Mouse (Mus musculus): ENCODE results near the gene Pqbp1.
"Not testable (repeated sequence)": the region's sequence is repeated elsewhere in the genome, so short reads cannot be mapped to it uniquely, and the experiment has no call there.

The Pqbp1 gene

GRCm38 (mm10) chrX:7898880-7899874 lies at the start of gene Pqbp1, which contains the start of gene Timm17b:
Pqbp1 (minus strand) TSS chrX:7899269.
Timm17b (plus strand) TSS chrX:7899357.
- peak; percentile 88 for DNase-seq (ENCODE audit: low spot score)

DNA sequence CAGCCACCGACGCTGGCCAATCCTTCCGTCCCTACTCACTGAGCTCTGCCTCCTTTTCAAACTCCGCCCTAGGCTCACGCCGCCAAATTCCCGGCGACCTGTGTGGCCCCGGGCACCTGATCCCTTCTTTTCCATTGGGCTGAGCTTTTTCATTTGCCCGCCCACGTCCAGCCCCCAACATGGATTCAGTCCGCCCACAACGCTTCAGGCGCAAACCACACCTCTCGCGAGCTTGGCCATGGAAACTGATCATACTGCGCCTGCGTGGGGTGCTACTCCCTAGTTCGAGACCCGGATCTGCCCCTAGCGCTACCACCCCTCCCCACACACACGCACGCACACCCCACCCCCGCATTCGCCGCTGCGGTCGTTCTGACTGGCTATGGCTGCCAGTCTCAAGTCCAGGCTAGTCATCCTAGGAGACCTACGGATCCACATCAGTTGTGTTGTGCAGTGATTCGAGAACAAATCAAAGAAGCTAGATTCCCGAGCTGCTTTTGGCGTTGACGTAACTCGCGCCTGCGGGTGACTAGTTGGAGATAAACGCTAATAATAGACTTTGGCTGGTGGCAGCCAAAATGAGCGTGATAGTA lies 48.9 kb upstream of the Pqbp1 start:
- DNase-seq (ENCODE audit: low spot score), result peak; percentile 94

DNA sequence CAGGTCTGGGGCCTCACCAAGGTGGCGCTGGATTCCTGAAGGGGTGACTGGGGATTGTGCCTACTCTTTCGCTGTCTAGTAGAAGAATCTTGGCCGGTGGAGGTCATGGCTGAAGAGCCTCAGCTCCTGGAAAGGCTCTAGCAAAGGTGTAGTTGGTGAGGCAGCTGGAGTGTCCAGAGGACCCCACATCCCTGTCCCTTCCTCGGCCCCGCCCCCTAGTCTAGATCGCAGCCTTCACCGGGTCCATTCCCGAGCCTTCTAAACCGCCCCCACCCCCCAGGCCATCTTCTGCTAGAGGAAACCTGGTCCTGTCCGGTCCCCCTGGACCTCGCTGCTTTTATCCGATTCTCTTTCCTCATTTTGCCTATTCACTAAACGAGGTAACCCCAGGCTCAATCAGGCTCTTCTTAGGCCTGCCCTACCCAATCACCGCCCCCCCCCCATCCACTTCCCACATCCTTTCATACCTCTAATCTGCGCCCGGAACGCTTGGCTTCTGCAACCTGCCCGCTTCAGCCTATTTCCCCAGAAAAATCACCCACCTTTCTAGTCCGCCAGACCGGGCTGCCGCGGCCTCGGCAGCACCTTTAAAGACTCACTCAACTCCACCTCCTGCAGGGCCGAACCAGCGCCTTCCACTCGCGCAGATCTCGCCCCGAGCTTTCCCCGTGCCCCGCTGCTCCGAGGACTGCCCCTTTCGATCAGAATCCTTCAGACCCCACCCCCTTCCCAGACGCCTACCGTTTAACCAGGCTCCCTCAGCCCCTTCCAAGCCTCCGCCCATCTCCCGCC lies 48.2 kb upstream of the Pqbp1 start, which contains the start of gene Hdac6:
Gene Hdac6, minus strand, starts transcription at position 782 of the 792 bp plus-strand sequence.
- no peak for DNase-seq (ENCODE audit: low spot score)

DNA sequence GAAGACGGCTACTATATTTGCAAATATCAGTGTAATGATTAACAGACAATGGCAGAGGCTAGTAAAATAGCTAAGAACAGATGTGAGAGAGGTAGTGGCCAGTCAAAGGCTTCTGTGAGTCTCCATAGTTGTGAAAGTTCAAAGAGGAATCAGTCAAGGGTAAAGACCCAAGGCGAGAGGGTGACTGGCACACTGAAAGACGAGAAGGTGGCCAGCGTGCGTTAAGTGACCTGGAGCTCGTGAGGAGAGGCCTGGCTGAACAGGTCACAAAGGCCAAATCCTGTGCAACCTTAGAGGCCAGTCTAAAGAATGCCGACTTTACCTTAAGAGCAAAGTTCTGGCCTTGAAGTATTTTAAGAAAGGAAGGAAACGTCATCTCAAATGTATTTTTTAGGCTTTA lies 46.5 kb upstream of the Pqbp1 start:
- DNase-seq (ENCODE audit: low spot score), result no peak

DNA sequence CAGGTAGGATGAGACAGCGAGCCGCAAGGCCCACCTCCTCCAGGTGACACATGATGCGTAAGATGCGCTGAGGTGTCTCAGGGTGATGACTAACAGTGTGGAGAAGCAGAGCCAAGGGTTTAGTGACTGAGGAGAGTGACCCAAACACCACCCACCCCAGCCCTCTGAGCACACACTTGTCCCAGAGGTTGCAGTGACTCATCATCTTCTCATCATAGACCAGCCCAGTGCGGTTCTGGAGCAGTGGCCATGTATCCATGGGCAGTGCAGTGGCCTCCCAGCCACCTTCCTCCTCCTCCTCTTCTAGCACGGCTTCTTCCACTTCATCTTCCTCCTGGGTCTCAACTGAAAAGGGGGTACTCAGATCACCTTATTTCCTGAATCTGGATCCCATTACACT lies 38.6 kb upstream of the Pqbp1 start:
- no peak for DNase-seq (ENCODE audit: low spot score)

DNA sequence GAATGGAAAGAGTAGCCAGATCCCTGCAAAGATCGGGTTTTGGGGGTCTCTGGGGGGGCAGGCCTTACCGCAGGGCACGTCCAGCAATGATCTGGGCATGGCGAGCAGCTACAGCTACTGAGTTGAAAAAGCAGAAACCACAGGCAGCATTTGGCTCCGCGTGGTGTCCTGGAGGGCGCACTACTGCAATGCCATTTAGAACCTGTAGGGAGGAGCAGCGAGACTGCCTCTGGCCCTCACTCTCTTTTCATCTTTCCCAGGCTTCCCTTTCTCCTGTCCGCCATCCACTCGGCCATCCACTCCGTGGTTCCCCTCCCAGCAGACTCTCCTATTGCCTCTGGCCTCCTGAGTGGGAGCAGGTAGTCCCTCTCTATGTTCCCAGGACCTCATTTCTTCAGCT lies 37.8 kb upstream of the Pqbp1 start:
- DNase-seq (ENCODE audit: low spot score), result no peak

- no peak for DNase-seq (ENCODE audit: low spot score)
These were observed 29.3 kb upstream of the Pqbp1 start, which contains the start of gene Eras for GRCm38 (mm10) chrX:7928270-7928790. Eras (minus strand) TSS chrX:7928607.

GRCm38 (mm10) chrX:7927116-7927515 lies 28.0 kb upstream of the Pqbp1 start:
- no peak for DNase-seq (ENCODE audit: low spot score)

- DNase-seq (ENCODE audit: low spot score), result no peak
These were observed 27.2 kb upstream of the Pqbp1 start for GRCm38 (mm10) chrX:7926266-7926665.

DNA sequence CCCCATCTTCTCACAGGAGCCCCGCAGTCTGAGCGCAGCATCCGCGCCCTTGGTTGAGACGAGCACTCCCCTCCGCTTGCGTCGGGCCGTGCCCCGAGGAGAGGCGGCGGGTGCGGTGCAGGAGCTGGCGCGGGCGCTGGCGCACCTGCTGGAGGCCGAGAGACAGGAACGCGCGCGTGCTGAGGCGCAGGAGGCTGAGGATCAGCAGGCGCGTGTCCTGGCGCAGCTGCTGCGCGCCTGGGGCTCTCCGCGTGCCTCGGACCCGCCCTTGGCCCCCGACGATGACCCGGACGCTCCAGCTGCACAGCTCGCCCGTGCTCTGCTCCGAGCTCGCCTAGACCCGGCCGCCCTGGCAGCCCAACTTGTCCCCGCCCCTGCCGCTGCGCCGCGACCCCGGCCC lies 23.0 kb upstream of the Pqbp1 start:
- DNase-seq (ENCODE audit: low spot score), result no peak

- DNase-seq (ENCODE audit: low spot score), result no peak
These were observed 20.7 kb upstream of the Pqbp1 start, which contains the start of gene Pcsk1n for GRCm38 (mm10) chrX:7919601-7920383. Pcsk1n (plus strand) TSS chrX:7919822.

DNA sequence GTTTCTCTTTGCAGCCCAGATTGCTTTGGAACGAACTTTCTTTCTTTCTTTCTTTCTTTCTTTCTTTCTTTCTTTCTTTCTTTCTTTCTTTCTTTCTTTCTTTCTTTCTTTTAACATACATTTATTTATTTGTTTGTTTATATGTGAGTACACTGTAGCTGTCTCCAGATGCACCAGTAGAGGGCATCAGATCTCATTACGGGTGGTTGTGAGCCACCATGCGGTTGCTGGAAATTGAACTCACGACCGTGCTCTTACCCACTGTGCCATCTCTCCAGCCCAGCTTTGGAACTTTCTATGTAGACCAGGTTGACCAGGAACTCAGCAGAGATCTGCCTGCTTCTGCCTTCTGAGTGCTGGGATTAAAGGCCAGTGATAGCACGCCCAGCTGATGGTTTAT lies 18.9 kb upstream of the Pqbp1 start:
- DNase-seq (ENCODE audit: low spot score), result not testable (repeated sequence)

GRCm38 (mm10) chrX:7915669-7916068 lies 16.6 kb upstream of the Pqbp1 start:
- peak; percentile 25 for DNase-seq (ENCODE audit: low spot score)

- DNase-seq (ENCODE audit: low spot score), result no peak
These were observed 11.4 kb upstream of the Pqbp1 start for GRCm38 (mm10) chrX:7910473-7910872.

GRCm38 (mm10) chrX:7909242-7909641 lies 10.2 kb upstream of the Pqbp1 start, which contains the start of gene Gm10490:
Gm10490 (plus strand) TSS chrX:7909542.
- not testable (repeated sequence) for DNase-seq (ENCODE audit: low spot score)

GRCm38 (mm10) chrX:7907735-7908134 lies 8.7 kb upstream of the Pqbp1 start, which contains the start of gene Gm10491:
Gm10491 (minus strand) TSS chrX:7907835.
- DNase-seq (ENCODE audit: low spot score), result no peak

GRCm38 (mm10) chrX:7904441-7904840 lies 5.4 kb upstream of the Pqbp1 start:
- DNase-seq (ENCODE audit: low spot score), result no peak

DNA sequence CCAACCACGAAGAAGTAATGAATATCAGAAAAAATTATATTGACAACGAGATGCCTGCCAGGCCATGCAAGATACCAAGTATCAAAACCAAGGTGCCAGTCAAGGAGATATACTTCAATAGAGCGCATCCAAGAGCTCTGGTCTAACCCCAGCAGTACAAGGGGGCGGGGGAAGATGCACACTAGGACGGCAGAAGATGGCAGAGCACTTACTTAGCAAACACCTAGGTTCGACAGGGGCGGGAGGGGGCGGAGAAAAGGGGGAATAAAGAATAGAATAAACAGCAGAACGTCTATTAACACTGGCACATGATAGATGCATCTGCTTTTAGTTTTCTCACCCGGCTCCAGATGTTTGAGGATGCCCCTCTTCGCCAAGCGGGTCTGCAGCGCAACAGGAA lies 858 bp downstream of the Pqbp1 start:
- no peak for DNase-seq (ENCODE audit: low spot score)

- peak; percentile 84 for DNase-seq (ENCODE audit: low spot score)
These were observed 15.1 kb downstream of the Pqbp1 start, which contains the start of gene Slc35a2 for GRCm38 (mm10) chrX:7883841-7884567. Slc35a2 (plus strand) TSS chrX:7884028.

DNA sequence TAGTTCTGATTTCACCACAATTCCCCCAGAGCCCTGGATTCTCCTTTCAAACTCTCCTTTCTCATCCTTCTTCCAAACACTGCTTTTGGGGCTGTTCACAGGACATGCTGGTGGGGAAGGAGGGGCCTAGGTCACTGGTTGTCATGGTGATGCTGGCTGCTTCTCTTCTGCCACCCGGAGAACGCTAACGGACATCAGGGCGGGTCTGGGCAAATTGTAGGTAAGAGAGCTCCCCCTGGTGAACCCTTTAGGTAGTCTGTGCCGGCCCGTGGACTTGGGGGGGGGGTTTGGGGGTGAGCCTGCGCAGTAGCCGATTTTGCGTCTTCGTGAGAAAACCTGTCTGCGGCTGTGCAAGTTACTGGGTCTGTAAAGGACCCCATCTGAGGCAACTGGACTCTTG lies 19.2 kb downstream of the Pqbp1 start:
- peak; percentile 43 for DNase-seq (ENCODE audit: low spot score)

Measured in urinary bladder, postnatal 14 days (tissue).